In the genomic region with DNA sequence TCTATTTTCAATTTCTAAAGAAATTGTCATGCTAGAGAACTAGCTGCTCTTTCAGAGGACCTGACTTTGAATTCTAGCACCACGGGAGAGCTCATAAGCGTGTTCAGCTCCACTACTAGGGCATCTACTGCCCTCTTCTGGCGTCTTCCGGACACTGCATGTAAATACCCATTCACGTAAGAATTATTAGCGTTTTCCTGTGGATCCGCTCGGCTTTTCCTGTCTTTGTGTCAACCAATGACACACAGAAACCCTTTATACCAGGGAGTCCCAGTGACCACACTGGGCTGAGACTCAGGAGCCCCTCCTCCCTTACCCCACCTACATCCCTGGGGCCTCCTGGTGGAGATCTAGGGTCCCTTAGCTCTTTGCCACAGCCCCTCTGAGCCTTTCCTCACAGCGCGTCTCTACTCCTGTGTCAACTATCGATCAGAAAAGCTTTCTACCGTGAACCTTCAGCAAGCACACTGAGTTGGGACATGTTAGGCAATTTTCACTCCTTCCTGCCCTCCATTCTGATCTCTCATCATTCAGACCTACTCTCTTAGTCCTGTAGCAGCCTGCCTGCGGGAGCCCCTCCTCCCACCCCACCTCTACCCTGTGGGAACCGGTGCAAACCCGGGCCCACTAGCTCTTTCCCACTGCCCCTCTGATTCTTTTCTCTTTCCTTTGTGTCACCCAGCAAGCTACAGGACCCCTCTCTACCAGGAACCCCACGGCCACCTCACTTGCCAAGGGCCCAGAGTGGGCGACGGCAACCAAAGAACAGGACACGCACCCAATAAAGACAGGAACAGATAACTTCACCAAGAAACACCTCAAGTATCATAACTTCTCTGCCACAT, we compare ENCODE assay signal across 8 mouse cellular contexts. TPM values are rescaled to one million over a fixed set of nuclear protein-coding genes. Genes with fewer than 3 reads are reported as not detected.
DNase-seq lines count a peak whose midpoint lies in the region; ATAC-seq and TF ChIP-seq lines count a peak whose summit lies in the region.

No protein-coding gene starts in this region.

- peak; percentile 100 for DNase-seq in ES-CJ7 (ENCODE audit: low read depth, low spot score)
- peak; percentile 82 to 89 for DNase-seq in heart, postnatal 10 days
- DNase-seq in kidney, postnatal 4 days = peak; percentile 91 to 93
- peak; percentile 83 for DNase-seq in lung, adult 2 months
- peak; percentile 49 to 77 for DNase-seq in thymus, postnatal 10 days (ENCODE audit: low spot score in 2 of 2)

- no peak for TF ChIP-seq POLR2A in lung, adult 2 months (IDR thresholded peaks at IDR 0.05; ENCODE audit: borderline replicate concordance, extremely low read depth, low read depth, low read length)

- TF ChIP-seq CTCF in lung, adult 2 months (IDR thresholded peaks at IDR 0.05; ENCODE audit: insufficient read depth, low read length) = peak; percentile 76

- H3K4me2 ChIP-seq in forebrain, embryonic 13.5 days = peak overlapping the region; percentile 61
- H3K4me2 ChIP-seq in neural tube, embryonic 15.5 days = peak overlapping the region; percentile 56

- H3K9me3 ChIP-seq in forebrain, embryonic 13.5 days (replicated peaks) = no peaks in the 10 kb centered on the region
- no peaks in the 10 kb centered on the region for H3K9me3 ChIP-seq in neural tube, embryonic 15.5 days (replicated peaks)

- intact Hi-C loops in heart, postnatal 10 days (cut with DNase I) = loop anchor here (1.0 to 10.0 kb wide), 3 partner anchors 10 to 1357 kb away; partner anchors contain the start of genes Hist1h2ag, Hist1h2bj and Hist1h4i

- peaks cover 7% of the 10 kb centered on the region for H3K4me1 ChIP-seq in forebrain, embryonic 13.5 days
- H3K4me1 ChIP-seq in lung, adult 2 months (ENCODE audit: control insufficient read depth, insufficient read depth, low read length) = no peaks in the 10 kb centered on the region
- H3K4me1 ChIP-seq in neural tube, embryonic 15.5 days = peaks cover 6% of the 10 kb centered on the region

- WGBS in forebrain, embryonic 13.5 days = 2% methylated on average over 19 of the region's 19 CpGs
- 8% methylated on average over 19 of the region's 19 CpGs for WGBS in lung, adult 2 months
- WGBS in neural tube, embryonic 15.5 days = 3% methylated on average over 19 of the region's 19 CpGs

- H3K4me3 ChIP-seq in forebrain, embryonic 13.5 days = peak overlapping the region; percentile 39
- H3K4me3 ChIP-seq in lung, adult 2 months (replicated peaks; ENCODE audit: extremely low read depth, low read depth, low read length) = peak overlapping the region; percentile 20
- peak overlapping the region; percentile 31 for H3K4me3 ChIP-seq in neural tube, embryonic 15.5 days (replicated peaks)

- no peak overlapping the region for H3K27ac ChIP-seq in forebrain, embryonic 13.5 days
- H3K27ac ChIP-seq in neural tube, embryonic 15.5 days (replicated peaks) = no peak overlapping the region

- ATAC-seq in cerebellum, adult (ENCODE audit: insufficient number of reproducible peaks, low FRiP score, low TSS enrichment) = peak; percentile 36
- peak; percentile 73 for ATAC-seq in forebrain, embryonic 13.5 days
- peak; percentile 55; the same call in 1 of the 2 replicates for ATAC-seq in neural tube, embryonic 15.5 days (ENCODE audit: low FRiP score)

- peaks cover 26% of the 10 kb centered on the region for H3K27me3 ChIP-seq in forebrain, embryonic 13.5 days
- H3K27me3 ChIP-seq in neural tube, embryonic 15.5 days (replicated peaks) = peaks cover 31% of the 10 kb centered on the region

- peak overlapping the region; percentile 59 for H3K9ac ChIP-seq in forebrain, embryonic 13.5 days
- H3K9ac ChIP-seq in neural tube, embryonic 15.5 days (replicated peaks) = 0 out of 2 replicates have a peak overlapping the region, but pooled peaks have one; percentile 20

- H3K36me3 ChIP-seq in forebrain, embryonic 13.5 days (ENCODE audit: poor library complexity, severe bottlenecking) = no peaks in the 10 kb centered on the region
- no peaks in the 10 kb centered on the region for H3K36me3 ChIP-seq in neural tube, embryonic 15.5 days

RNA-seq across cellular contexts. Expression of gene Abt1, which starts 21.8 kb away (rescaled TPM):
- polyA plus RNA-seq in forebrain, embryonic 13.5 days (2015; fragmentation: Nextera tagmentation; extraction: Ambion mirVana) = 12.4 and 13.4 TPM in 2 replicates
- 1 to 10 TPM; 5.3 to 5.6 TPM for total RNA-seq in heart, postnatal 10 days (2021)
- polyA plus RNA-seq in lung, adult 2 months (2012; rRNA removed) = 2.7 and 3.3 TPM in 2 replicates
- 9.3 and 10.3 TPM in 2 replicates for polyA plus RNA-seq in neural tube, embryonic 15.5 days (2015; fragmentation: Nextera tagmentation; extraction: Ambion mirVana)

RNA-seq across cellular contexts. Expression of gene Zfp322a, which starts 32.9 kb away (rescaled TPM):
- polyA plus RNA-seq in forebrain, embryonic 13.5 days (2015; fragmentation: Nextera tagmentation; extraction: Ambion mirVana) = 61.4 and 61.8 TPM in 2 replicates
- total RNA-seq in heart, postnatal 10 days (2021) = 10 to 100 TPM; 18.9 to 21.7 TPM
- 1.4 and 2.4 TPM in 2 replicates for polyA plus RNA-seq in lung, adult 2 months (2012; rRNA removed)
- polyA plus RNA-seq in neural tube, embryonic 15.5 days (2015; fragmentation: Nextera tagmentation; extraction: Ambion mirVana) = 46.2 and 49.0 TPM in 2 replicates

Comparison
In these comparisons a context has a peak if more than half of its experiments do, and no peak if none do; other contexts are left out.
1. RNA of gene Zfp322a, which starts 32.9 kb away (polyA plus RNA-seq): 61.4 to 61.8 TPM in forebrain, embryonic 13.5 days and 46.2 to 49.0 TPM in neural tube, embryonic 15.5 days; 1.4 to 2.4 TPM in lung, adult 2 months; every median in the first group is over 10 times any median in the second.
2. Peak in every context shown above with its lines, with median percentiles within 50 percentile points of each other: DNase-seq, ATAC-seq and H3K4me3 ChIP-seq.